Mouse (Mus musculus): ENCODE results near the gene Ceacam18.

DNA sequence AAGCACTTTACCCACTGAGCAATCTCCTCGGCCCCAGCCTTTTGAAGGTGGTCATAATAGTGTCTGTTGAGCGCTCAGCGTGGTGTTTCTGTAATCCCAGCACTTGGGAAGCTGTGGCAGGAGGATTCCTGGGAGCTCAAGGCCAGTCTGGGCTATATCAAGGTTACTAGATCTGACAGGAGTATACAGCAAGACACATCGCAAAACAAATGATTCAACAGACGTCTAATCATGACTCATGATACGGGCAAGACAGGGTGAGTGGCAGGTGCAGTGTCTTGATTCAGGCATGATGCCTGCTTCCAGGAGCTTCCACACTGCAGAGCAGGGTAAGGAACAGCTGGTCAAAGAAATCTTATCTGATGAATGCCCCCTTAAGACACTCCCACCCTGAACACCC, 18.2 kb downstream of the Ceacam18 start:
- TF ChIP-seq POLR2A (IDR thresholded peaks at IDR 0.05; ENCODE audit: borderline replicate concordance, insufficient read depth, low read length) = no peak
- TF ChIP-seq CTCF (IDR thresholded peaks at IDR 0.05; ENCODE audit: borderline replicate concordance, insufficient read depth, low read depth, low read length) = no peak

Measured in cerebellum, adult 2 months (tissue).